Mouse (Mus musculus) right cerebral cortex, postnatal 10 days (tissue): Measurements from ENCODE around the gene Mapk8ip1.

Source experiments
- DNase-seq, 2 experiments: peaks; one replicate each; pipeline ENCODE4 v3.0.0; 2021; ENCODE audit warnings: low spot score in 2 of 2

The Mapk8ip1 gene

GRCm38 (mm10) chr2:92401091-92401561, at the start of gene Mapk8ip1:
Gene Mapk8ip1, minus strand, starts transcription at chr2:92401263.
- DNase-seq = peak; percentile 53 to 66

GRCm38 (mm10) chr2:92447121-92447740, 46.2 kb upstream of the Mapk8ip1 start:
- DNase-seq = no peak

DNA sequence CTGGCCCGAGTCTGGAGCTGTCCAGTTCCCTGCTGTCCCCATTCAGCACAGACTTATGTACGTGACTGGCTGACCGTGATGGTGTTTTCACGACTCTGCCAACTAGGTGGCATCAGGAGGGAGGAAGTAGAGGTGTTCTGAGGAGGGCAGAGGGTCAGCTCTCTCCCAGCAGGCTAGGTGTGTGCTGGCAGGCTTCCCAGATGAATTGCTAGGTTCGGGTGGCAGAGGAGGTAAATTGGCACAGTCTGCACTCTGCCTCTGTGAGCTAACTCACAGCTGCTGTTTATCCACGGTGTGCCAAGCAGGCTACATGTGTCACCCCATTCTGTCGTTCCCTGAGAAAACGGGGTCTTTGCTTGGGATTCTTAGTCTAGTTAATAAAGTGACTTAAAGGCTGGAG, 45.6 kb upstream of the Mapk8ip1 start:
- no peak for DNase-seq

DNA sequence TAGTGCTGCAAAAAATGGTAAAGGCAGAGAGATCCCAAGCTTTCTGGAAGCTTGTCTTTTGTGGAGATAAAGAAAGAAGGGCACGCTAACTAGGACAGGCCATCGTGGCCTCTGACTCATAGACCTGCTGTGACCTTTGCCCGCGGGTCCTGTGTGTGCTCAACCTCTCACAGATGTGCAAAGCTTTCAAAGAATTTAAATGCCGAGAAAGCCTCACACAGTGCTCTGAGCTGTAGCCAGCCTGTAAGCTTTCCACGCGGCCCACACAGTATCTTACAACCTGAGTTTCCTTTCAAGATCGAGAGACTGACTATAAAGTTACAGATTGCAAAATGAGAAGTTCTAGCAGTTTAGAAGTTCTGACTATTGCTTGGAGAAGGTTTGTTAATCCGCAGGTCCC, 44.8 kb upstream of the Mapk8ip1 start:
- DNase-seq = no peak

DNA sequence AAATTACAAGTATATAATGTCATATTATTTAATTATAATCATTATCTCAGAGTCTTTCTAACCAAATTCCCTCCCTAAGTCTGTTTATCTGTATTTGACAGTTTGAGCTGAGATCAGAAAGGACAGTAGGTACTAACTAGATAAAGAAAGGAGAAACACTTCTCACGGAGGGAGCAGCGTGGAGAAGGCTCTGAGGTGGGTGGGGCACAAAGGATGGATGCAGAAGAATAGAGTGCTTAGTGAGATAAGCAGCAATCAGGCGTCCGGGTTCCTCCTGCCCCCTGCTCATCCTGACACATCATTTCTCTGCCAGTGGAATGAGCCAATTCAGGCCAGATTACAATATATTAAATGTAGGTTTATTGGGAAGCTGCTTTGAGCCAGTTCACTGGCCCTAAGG, 43.3 kb upstream of the Mapk8ip1 start:
- no peak for DNase-seq

- DNase-seq = no peak
Measured at GRCm38 (mm10) chr2:92443313-92443712, 42.2 kb upstream of the Mapk8ip1 start.

GRCm38 (mm10) chr2:92442419-92443001, 41.4 kb upstream of the Mapk8ip1 start:
- DNase-seq = peak; percentile 63 to 79

GRCm38 (mm10) chr2:92440432-92440831, 39.4 kb upstream of the Mapk8ip1 start:
- DNase-seq = no peak

DNA sequence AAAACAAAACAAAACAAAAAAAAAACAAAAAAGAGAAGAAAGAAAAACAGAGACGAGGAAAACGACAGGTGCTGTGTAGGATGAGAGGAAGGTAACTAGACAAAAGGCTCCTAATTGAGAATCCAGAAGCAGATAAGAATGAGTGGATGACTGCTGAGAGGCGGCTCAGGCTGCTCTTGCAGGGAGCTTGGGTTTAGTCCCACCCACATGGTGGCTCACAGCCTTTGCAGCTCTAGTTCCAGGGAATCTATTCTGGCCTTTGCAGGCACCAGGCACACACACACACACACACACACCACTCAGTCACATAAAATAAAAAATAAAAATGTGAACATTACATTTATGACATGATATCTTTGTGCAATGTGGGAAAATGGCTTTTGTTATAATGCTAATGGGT, 37.5 kb upstream of the Mapk8ip1 start:
- no peak for DNase-seq

DNA sequence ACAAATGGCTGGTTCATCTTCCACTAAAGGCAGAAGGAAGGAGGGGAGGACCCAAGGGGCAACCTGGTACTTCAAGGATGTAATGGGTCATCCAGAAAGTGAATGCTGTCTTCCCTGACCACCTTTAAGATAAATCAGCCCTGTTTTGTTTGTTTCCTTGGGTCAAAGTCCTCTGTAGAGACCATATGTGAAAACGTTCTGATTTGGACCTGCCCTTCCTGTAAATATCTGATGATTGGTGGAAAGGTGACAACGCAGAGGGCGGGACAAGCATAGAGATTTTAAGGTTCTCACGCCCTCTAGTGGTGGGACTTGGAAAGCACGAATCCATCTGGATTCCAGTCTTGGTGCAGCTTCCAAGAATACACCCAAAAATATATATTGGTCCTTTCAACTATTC, 36.8 kb upstream of the Mapk8ip1 start:
- peak; percentile 86 to 89 for DNase-seq

DNA sequence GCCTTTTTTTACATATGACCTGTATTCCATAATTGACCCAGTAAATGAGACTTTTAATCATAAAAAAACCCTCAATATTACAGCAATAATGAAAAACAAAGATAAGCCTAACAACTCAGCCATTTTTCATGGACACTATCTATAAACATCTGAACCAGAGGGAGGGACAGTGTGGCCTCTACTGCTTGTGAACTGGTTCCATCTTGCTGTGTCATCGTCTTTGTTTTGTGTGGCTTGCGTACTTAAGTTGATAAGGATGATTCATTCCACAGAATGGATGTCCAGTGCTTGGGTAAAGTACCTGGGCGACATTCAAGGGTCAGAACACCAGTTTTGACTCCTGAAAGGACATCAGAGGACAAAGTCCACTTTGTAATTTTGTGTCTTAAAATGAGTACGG, 36.3 kb upstream of the Mapk8ip1 start:
- no peak for DNase-seq

- no peak for DNase-seq
Measured at GRCm38 (mm10) chr2:92435023-92435422, 34.0 kb upstream of the Mapk8ip1 start.

DNA sequence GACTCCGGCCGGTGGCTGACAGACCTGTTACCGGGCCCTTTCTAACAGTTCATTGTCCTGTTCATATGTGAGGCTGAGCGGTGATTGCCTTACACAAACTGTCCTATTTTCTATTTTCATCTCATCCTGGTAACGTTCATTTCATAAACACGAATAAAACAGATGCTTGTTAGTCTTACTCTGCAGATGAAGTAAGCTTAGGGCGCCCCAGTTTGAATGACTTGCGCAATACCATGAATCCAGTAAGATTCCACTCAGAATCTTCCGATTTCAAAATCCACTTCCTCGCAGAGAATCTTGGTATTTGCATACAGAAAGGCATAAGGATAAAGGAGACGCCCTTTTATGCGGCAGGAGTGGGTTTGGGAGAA, 33.3 kb upstream of the Mapk8ip1 start:
- no peak for DNase-seq

- peak; percentile 99 for DNase-seq
Measured at GRCm38 (mm10) chr2:92433578-92434374, 32.7 kb upstream of the Mapk8ip1 start, which contains the start of gene Cry2. Gene Cry2, minus strand, starts transcription at chr2:92434043.

DNA sequence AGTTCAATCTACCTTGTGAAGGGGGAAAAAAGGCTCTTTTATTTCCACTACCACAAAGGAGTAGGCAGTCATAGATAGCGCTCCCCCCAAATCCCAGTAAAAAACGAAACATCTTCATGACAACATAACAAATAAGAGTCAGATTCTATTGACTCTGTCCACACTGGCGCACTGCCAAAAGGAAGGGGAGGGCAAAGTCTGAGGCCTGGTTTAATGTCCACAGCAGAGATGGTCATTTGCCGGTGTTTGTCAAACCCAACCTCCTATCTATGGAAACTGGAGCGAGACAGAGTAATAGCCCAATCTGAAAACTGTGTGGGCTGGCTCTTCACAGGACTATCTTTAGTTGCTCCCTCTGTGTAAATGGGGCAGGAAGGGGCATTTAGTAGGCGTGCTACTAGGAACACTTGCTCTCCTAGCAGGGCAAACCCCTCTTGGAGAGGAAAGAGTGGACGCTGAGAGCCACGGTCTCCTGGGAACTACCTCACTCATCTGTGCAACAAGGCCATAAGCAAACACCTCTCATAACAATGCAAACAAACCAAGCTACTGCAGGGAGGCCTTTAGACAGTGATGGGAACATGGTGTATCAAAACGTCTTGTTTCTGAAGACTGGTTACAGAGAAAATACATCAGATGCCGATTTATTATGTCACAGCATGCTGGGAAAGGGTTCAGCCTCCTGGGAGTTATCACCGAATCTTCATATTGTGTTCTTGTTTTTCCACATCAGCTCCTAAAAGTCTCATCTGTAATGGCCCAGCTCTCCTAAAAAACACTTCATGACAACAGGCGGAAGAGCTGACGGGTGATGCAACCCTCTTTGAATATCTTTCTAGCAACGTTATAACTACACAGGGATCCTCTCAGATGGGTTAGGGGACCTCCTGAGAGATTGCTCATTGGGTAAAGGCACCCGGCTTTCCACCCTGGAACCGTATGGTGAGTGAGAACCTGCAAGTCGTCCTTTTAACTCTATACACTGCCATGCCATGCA, 31.5 kb upstream of the Mapk8ip1 start:
- DNase-seq = peak in 1 of 2 experiments; percentile 72

GRCm38 (mm10) chr2:92431611-92432179, 30.6 kb upstream of the Mapk8ip1 start:
- DNase-seq = peak in 1 of 2 experiments; percentile 59

DNA sequence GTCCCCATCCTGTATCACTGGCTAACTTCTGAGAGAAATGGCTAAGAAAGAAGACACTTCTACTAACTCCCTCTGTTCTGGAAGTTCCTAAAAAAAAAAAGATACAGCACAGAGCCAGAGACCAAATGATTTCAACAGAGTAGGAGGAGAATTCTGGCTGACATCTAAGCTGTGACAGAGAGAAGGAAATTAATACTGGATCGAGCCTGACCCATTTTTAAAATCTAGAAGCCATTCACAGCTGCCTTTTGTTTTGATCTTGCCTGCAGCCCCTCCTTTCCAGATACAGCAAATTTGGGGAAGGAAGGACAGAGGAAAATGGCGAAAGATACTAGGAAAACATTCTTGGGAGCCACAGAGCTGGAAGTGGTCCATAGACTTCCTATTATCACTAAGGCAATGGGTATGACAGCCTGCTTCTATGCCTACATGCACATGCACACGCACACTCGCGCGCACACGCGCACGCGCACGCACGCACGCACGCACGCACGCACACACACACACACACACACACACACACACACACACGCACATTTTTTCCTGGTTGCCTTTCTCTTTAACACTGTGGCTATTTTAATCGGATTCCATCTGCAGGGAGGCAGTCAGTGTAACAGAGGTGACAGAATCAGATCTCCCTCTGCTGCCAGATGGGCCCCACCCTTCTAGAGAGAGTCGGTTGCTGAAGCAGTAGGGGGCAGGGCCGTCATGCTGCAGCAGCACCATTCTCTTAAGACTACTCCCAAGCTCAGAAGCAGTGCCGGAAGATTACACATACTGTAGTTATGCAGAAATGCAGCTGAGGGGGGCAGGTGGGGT, 29.9 kb upstream of the Mapk8ip1 start:
- peak; percentile 83 to 92 for DNase-seq

DNA sequence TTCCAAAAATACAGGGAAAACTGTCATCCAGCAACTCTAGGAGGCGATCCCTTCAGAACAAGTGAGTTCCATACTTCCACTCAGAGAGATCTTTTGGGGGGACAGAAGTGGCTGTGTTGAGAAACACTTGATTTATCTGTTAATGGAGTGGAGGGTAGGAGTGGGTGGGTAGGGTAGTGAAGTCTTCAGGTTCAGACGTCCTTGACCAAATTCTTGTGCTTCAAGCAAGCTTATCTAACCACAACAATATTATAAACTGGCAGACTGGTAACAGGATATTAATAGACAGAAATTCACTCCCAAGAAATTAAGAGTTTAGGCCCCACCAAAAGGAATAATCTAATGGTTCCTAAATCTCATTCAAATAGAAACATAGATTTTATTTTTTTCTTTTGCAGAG, 29.0 kb upstream of the Mapk8ip1 start:
- DNase-seq = no peak

DNA sequence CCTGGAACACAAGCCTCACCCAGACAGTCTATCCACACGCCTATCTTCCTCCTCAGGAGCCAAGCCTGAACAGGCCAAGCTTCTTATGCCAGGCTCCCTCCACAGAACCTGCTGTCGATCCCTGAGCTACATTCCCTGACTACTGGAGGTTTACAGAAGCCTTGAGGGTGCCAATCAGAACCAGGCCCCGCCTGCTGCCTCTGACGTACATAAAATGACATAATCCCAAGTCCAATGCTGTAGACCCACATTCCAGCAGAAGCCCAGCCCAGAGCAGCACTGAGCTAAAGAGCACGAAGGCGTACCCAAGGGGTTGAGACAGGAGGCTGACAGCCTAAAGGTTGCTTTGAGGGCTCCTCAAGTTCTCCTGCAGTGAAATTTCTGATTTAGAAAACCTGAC, 26.8 kb upstream of the Mapk8ip1 start:
- DNase-seq = peak; percentile 82 to 91

DNA sequence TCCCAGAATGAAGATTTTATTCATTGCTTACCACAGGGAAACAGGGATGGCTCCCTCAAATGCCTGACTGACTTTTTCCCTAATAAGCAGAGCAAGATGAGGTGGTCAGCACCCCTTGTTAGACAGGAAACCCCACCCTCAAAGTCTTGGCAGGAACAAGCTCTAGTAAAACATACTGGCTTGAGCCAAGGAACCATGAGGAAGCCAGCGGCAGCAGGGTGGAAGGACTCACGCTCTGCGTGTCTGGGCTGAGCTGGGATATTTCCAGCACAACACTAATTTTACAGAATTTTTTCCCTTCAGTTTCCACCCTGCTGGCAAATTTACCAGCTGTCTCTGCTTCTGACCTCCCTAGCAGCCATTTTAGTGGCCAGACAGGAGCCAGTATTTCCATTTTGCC, 25.4 kb upstream of the Mapk8ip1 start:
- DNase-seq = no peak
